Mouse (Mus musculus) T-cell, adult 2 months (primary cell): ENCODE measurements around the gene Cdrt4.

Experiments used
- DNase-seq: peaks from one replicate; pipeline ENCODE4 v3.0.0; 2022; ENCODE audit warnings: low spot score

Gene Cdrt4

DNA sequence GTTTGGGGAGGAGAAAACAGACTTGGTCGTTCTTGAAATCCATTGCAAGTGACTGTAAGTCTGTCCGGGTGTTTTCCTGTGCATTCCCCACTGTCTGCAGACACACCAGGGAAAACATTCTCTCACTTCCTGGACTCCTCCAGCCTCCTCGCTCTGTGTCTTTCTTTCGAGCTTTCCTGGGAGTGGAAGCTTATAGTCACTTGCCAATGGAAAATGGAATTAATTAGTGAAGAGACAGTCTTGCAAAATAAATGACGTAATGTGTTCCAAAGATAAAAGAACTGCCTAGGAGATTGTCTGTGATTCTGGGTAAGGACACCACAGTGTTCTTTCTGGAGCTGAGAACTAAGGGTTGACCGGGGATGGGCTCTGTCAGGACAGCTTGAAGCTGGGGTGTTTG lies 7.5 kb upstream of the Cdrt4 start:
- DNase-seq = no peak

DNA sequence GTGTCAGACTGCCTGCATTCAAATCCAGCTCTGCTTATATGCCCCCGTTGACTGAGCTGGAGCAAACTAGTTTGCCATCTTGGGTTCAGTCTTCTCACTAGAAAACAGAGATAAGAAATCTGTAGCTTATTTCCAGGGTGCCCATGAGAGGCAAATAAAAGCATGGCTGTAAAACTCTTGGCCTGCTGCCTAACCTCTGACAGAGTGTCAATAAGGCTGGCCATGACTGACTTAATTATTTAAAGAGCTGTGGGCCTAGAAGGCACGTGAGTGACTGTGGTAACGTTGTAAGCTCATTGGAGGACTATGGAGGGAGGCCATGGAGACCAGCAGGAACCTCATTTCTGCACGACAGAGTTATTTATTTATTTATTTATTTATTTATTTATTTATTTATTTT lies 5.5 kb upstream of the Cdrt4 start:
- DNase-seq = no peak

DNA sequence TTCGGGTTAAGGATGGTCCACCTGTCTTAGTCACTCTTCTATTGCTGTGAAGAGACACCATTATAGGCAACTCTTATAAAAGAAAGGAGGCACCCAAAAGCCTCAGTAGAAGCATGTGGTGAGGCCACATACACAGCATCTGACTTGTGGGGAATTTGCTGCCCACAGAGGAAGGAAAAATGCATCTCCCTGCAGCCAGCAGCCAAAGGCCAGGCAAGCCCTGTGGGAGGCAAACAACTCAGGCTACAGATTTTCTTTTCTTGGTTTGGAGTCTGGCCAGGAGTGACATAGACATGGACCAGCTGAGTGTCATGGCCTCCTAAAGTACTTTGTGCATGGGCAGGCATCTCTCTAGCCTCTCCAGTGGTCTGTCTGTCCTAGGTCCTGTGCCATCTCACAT lies 1.4 kb upstream of the Cdrt4 start:
- no peak for DNase-seq

DNA sequence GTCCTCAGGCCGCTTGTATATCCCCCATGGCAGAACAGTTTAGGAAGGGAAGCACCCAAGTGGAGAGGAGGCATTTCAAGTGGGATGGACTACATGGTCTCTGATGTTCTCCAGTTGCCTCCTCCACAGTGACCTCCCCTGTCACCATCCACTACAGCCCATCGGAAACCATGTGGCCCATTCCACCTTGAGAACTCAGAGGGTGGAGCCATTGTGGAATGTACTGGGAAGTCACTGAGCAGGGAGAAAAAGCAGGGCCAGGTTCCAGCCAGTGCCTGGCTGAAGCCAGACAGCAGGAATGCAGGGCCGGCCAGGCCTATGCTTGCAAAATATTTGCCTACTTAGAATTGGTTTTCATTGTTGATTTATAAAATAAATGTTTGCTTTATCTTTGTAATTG lies 3.8 kb downstream of the Cdrt4 start:
- no peak for DNase-seq

DNA sequence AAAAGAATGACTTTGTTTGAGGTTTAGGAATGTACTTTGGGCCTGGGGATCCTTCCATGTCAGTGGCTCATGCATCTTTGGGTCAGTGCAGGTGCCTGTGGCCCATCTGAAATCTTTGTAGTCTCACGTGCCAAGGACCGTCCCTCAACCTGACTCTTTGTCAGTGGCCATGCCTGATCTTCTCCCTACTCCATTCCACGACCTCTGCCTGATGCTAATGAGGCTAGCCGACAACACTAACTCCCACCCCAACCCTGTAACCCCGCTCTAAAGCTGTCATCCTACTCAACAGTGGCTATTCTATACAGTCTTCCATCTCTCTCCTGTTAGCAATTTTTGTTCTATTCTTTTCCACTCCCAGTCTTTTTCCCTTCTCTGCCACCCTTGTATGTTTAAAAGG lies 4.2 kb downstream of the Cdrt4 start:
- no peak for DNase-seq

DNA sequence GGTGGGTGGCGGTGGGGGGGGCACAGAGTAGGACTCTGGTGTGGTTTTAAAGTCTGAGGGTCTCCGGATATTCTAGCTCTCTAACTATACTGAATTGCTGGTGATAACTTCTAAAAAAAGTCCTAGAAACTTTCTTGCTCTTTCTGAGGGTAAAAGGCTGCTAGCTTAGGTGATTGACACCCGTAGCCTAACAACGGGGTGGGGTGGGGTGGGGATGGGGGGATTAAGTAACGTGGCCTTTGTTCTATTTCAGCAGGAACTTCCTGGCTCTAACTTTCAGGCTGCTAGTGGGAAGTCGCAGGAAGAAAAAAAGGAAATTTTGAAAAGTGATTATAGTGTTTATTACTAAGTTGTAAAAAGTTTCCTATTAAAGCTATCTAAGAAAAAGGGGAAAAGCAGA lies 4.8 kb downstream of the Cdrt4 start:
- DNase-seq = no peak

DNA sequence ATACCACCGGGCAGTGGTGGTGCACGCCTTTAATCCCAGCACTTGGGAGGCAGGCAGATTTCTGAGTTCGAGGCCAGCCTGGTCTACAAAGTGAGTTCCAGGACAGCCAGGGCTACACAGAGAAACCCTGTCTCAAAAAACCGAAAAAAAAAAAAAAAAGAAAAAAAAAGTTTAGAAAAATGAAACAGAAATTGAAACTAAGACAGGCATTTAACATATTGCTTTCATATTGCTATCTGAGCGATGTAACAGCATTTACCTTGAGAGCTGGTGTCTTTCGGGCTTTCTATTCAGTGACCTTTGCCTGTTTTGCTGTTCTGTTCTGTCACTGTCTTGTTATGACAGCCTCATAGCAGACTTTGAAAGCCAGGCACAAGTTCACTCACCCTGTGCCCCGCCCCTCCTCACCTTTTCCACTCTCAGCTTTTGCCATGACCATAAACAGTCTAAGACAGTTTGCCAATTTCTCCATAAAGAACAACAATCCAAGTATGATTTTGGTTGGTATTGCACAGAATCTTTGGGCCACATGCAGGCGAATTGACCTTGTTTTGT lies 6.7 kb downstream of the Cdrt4 start:
- DNase-seq = no peak

DNA sequence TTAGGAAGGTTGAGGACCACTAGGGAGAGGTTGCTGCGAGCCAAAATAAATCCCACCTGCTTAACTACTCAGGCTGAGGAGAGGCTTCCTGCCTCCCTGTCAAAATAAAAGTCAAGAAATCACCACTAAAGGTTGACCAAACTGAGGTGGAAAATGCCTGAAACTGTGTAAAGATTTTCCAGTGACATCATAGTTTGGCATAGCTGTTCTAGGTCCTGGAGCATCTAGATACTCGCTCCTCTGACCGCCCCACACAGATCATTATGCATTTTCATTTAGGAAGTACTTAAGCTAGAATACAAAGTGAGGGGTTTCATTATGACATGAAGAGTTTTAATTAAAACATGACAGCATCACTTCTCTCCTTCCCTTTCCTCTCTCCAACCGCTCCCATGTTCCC lies 12.3 kb downstream of the Cdrt4 start:
- no peak for DNase-seq

DNA sequence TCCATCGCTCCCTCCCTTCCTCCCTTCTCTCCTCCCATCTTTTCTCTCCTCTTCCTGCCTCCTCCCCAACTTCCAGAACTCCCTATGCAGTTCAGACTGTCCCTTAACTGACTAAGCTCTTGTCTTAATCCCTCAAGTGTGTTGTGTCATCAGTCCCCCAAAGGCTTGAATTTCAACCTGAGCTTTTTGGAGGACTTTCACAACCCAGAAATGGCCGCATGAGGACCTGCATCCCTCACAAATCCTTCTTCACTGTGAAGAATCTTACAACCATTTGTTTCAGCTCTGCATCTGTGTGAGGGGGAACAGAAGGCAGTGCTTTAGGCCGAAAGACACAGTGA lies 15.4 kb downstream of the Cdrt4 start:
- no peak for DNase-seq

DNA sequence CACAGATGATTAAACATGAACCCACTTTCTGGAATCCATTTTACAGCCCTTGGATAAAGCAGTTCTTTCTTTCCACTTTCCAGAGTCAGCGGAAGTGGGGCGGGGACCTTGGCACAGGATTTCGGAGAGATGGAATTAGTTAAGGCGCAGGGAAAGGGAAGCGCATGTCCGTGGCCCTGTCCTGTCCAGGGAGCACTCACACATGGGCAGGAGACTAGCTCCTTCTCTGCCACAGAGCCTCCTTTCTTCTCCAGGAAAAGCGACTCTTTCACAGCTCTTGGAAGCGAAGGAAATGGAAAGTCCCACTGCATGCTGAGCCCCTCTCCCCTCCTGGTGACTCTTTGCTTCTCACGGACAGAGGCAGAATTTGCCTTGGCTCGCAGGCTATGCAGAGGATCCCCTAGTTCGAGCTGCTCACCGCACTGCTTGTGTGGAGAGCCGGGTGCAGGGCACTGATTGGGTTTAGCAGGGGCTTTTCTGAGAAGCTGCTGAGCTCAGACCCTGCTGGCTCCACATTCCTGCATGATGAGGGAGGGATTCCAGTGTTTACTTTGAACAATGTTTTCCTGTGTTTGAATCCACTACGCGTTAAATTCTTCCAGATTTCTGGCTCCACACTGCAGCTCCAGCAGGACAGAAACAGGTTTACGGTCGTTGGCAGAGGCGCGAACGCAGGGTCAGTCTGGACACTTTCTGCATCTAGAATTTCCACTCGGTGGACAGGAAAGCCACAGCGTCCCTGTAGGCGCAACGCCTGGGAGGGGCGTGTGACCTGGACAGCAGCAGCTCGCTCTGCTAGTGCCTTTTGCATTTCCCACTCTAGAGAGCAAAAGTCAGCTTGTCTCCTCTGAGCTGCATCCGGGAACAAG lies 16.0 kb downstream of the Cdrt4 start:
- DNase-seq = no peak

DNA sequence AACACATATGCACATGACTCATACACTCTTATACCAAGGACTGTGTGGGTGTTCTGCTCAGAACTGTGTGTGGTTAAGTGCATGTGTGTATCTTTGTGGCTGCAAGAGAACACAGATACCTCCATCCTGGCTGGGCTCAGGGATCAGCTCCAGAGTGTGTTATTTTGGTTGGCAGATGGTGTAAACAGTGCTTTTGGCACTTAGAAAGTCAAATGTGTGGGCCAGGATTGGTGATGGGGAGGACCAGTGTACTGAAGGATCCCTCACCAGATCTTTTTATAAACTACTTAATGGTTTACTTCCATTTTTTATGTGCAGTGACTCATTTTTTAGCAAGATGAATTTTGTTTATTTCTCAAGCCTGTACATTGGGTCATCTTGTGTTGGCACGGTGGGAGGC lies 26.2 kb downstream of the Cdrt4 start:
- no peak for DNase-seq

DNA sequence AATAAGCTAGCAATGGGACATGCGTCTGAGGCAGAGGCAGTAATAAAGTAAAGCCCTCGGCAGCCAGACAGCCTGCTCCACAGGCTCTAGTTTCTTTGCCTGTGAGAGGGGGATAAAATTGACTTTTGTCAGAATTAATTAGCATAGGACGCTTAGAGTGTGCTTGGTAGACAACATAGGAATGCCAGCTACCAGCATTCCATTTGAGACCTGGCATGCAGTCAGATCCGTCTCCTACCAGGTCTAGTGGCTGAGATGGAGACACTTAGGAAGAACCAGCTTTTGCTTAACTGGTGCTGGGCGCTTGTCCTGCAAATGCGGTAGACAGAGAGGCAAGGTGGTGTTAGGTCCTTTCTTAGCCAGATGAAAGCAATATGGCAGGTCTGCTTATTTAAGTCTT lies 27.9 kb downstream of the Cdrt4 start:
- no peak for DNase-seq

DNA sequence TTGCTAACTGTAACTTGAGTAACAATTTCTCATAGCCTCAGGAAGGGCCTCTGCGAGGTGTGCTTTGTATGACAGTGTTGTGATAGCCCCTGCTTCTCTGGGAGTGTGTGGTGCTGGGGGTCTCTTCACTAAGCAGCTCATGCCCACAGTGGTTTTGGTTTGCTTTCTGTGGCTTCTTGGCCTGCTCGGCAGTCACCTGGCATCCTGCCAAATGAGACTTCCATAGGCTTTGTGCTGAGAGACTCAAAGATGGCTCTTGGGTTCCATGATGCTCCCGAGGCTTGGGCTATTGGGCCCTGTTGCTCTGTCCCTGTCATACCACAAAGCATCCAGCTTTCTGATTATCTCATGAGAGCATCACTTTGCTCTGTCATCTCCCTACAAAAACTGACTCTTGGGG lies 30.7 kb downstream of the Cdrt4 start:
- DNase-seq = no peak

DNA sequence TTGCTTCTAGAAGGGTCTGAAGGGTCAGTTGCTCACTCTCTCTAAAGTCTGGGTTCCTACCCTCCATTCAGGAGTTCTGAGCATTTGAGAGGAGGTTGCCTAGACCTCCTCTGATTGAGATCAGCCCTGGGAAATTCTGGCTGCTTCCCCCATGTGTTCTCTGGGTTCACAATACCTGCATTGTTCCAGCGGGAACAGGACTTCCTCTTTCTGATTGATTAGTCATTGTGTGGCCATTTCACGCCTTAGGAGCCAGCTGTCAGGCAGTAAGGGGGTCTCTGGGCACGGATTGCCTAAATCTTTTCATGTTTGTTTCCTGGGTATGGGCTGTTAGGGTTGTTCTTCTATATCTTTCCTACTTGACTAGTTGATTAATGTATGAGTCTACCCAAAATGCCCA lies 32.8 kb downstream of the Cdrt4 start:
- DNase-seq = no peak

DNA sequence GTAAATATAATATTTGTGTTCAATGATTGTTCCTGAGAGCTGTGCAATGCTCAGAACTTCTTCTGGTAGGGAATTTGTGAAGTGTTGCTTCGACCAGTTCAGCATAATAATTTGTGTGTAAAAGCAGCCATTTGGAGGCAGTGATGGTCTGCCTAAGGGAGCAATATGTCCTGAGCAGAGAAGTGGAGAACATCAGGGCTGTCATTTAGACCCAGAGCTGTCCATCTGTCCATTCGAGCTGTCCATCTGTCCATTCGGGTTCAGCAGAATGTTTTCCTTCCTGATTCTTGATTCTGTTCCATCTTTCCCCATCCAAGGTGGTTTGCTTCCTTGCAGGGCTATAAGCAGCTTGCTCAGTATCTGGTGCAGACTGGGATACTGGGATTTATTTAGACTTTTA lies 33.4 kb downstream of the Cdrt4 start:
- DNase-seq = no peak

DNA sequence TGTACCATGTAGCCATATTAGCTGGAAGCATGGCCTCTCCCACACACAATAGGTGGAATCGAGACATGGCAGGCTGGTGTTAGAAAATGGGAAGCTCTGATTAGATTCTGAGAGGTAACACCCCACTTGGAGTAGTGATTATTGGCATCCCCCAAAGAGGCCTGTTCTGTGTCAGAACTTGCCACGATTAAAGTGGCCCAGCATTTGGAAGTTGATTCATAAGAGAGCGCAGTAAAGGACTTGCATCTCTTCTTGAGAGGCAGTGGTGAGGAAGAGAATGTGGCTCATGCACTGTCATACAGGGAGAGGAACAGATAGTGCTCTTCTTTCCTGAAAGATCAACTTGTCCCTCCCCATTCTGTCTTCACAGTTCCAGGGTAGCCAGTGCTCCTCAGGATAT lies 34.1 kb downstream of the Cdrt4 start:
- DNase-seq = no peak

DNA sequence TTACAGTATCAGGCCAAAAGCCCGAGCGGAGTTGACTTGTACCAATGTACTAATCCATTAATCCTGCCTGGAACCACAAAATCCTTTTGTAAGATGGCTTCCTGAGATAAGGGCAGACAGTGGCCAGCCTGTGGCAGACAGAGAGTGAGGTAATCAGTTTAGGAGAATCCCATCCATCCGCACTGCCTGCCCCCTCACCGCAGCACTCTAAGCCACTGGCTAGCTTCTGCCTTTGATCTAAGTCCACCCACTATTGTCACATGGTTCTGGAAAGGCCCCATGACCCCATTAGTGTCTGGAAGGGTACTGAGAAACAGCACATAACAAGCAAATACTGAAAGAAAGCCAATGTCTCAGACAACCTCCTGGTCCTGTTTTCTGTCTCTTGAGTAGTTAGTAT lies 35.6 kb downstream of the Cdrt4 start:
- no peak for DNase-seq

DNA sequence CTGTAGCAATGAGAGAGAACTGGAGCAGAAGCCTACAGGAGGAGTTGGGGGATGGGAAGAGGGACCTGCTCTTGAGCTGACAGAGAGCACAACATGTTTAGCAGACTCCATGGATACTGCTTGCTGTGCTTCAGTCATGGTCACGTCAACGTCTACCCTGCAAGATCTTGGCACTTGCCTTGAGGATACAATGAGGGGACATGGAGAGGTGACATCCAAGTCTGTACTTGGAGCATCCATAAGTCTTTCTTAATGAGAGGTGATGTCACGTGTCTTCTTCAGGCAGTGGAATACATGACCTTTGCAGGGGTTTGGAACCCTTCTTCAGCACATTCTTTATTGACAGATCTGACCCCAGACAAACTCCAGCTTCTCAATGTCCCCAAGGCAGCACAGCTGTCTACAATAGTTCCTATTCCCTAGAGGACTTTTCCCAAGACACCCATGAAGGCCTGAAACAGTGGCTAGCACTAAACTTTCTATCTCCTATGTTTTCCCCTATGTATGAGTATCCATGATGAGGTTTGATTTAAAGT lies 39.2 kb downstream of the Cdrt4 start:
- no peak for DNase-seq

DNA sequence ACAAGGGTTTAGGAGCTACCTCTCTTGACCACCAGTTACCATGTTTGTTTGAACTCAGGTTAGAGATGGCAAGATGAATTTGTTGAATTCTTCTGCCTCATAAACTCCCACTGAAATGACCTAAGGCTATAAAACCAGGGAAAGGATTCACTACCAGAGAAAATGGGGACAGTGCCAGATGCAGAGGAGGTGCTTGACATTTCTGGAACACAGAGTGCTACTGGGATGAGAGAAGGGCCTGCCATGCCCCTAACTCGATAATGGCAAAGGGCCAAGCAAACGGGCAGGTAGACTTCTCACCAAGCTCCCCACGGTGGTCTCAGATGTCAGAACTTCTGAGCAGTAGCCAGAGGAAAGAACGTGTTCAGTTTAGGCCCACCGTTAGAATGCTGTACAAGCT lies 39.8 kb downstream of the Cdrt4 start:
- no peak for DNase-seq

DNA sequence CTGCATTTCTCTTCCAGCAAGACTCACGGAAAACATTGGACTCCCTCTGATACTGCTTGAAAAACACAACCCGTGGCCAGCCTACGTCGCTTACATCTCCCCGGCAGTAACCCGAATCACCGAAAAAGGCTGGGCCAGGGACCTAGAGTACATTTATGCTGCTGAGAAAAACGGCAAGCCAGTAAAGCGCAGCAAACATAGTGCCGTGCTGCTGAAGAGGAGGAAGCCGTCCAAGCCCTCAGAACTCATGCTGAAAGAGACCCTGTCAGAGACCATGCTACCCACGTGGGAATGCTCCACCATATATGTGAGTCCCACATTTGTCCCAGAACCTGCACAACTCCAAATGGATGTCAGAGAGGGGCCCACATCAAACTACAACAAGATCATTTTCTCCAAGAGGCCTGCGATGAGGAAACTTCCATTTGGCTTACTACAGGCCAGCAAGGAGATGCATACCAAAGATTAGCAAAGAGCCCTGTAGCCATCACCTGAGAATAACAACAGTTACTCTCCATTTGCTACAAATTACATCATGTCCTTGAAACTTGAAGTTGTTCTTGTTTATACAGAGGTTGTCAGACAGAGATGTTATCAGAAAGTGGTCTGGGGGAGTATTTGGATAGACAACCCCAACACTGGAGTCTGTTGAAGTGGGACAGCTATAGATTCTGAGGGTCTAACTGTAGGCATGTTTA lies 41.7 kb downstream of the Cdrt4 start:
- DNase-seq = no peak

DNA sequence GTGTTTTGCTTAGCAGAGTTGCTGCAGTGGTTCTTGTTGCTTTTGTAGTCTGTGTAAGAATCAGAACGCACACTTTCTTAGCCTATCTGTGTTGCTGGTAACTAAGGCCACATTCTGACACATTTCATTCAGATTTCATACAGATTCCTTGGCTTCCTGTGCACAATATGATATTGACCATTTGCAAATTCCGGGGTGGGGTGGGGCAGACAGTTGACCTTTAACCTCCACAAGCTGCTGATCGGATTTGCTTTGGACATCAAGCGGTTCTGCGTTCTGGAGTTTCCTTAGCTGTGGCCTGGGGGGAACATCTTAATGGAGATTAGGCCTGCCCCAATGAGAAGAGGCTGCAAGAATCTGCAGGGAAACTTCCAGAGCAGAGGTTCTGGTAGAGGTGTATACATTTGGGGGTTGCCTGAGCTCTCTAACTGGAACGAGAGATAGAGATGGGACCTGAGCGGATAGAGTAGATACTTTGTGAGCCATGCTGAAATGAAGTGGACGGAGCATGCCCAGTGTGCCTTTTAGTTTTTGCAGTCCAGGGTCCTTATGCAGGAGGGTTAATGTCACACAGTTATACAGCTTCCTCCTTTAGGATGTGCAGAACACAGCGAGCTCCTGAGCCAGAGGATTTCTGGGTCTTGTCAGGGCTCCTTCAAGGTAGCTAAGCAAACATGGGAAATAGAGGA lies 44.2 kb downstream of the Cdrt4 start:
- DNase-seq = no peak

DNA sequence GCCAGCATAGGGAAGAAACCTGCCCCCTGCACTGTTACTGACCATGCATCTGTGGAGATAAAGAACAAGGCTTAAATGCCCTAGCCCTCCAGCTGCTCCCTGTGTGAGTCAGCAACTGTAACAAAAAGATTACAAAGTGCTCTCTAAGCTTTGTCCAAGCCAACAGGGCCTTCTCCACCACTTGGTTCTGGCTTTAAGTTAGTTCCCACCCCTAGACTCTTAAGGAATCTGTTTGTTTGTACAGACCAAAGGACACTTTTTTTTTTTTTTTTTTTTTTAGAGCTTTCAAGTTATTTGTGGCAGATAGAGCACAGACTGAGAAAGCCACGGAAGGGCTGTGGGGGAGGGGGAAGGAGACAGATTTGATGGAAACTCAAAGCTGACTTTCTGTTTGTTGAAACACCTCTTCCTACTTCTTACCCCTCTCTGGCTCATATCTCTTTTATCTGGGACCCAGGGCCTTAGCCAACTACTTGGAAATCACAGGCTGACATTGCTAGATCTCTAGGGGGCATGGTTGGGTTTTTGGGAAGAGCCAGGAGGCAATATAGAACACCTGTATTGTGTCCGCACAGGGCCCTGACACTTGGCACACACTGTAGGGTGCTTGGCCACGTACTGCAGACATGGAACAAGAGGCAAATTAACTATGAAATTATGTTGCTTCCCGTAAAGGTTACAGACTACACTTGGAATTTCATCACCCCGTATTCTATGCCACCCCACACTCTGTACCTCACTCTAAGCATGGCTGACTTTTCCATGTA lies 44.9 kb downstream of the Cdrt4 start:
- no peak for DNase-seq
